Mouse (Mus musculus): Measurements from ENCODE around the gene Fmr1. TPM values are rescaled to one million over a fixed set of nuclear protein-coding genes. Genes with fewer than 3 reads are reported as not detected.
"Not testable (repeated sequence)": the region's sequence is repeated elsewhere in the genome, so short reads cannot be mapped to it uniquely, and the experiment has no call there.

Gene Fmr1
- total RNA-seq (2021), result 10 to 100 TPM; 64.3 to 68.6 TPM

- DNase-seq (ENCODE audit: extremely low spot score in 1 of 2, low spot score in 2 of 2), result peak; percentile 93 to 97
- intact Hi-C loops (cut with DNase I), result no loop called here
Observed at GRCm38 (mm10) chrX:68678333-68678740, at the start of gene Fmr1. Gene Fmr1, plus strand, starts transcription at chrX:68678541.

DNA sequence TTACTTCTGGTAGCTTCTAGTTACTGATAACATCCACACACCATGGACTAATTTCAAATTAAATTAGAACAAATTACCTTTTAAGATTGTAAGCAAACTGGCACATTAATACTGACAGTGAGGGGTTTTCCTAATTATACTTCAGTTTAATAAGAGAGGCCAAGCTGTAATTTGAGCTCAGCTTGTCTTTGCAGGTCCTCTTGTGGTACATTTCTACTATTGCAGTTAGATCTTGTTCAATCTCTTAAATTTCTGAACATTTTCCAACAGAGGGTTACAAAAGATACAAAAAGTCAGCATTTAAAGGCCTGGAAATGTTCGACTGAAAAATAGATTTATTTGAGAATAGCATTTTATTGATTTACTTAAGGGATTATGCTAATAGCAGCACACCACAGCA lies 36.7 kb upstream of the Fmr1 start:
- intact Hi-C loops (cut with DNase I), result no loop called here
- no peak for DNase-seq (ENCODE audit: extremely low spot score in 1 of 2, low spot score in 2 of 2)

GRCm38 (mm10) chrX:68645154-68645919 lies 33.0 kb upstream of the Fmr1 start:
- intact Hi-C loops (cut with DNase I), result no loop called here
- peak; percentile 51 to 54 for DNase-seq (ENCODE audit: extremely low spot score in 1 of 2, low spot score in 2 of 2)

DNA sequence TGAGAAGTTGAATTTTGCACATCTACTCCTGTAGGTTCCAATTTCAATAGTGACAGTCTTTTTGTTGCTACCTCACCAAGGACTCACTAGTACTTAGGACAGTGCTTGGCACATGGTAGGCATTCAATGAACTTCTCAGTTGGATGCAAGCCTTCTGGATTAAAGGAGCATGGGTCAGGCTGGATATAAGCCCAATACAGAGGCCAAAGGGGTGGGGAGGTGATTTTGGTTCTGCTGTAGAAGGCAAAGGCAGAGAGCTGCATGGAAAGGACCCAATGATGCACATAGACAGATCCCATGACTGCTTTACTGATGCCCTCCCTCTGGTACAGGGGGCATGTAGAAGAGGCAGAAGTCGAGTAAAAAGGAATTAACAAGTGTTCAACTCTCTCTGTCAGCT lies 833 bp upstream of the Fmr1 start:
- DNase-seq (ENCODE audit: extremely low spot score in 1 of 2, low spot score in 2 of 2), result no peak
- intact Hi-C loops (cut with DNase I), result no loop called here

GRCm38 (mm10) chrX:68678815-68679486 lies 610 bp downstream of the Fmr1 start:
- intact Hi-C loops (cut with DNase I), result no loop called here
- DNase-seq (ENCODE audit: extremely low spot score in 1 of 2, low spot score in 2 of 2), result peak in 1 of 2 experiments; percentile 39

GRCm38 (mm10) chrX:68684706-68685105 lies 6.4 kb downstream of the Fmr1 start:
- intact Hi-C loops (cut with DNase I), result no loop called here
- DNase-seq (ENCODE audit: extremely low spot score in 1 of 2, low spot score in 2 of 2), result no peak

DNA sequence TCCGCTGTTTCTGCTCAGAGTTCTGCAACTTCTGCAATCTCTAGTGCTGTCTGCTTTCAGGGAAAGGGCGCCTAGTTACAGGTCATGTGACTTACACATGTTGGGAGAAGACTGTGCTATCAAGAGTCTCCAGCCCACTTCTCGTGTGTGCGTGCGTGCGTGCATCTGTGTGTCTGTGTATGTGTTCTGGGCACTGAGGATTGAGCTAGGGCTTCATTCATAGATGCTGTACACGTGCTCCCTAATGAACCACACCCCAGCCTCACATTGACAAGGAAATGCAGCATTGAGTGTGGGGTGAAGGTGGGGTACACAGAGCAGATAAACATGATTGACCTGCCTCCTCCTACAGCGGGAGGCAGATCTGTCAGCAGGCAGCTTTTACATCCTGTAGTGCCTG lies 13.6 kb downstream of the Fmr1 start:
- intact Hi-C loops (cut with DNase I), result not testable (repeated sequence)

GRCm38 (mm10) chrX:68736902-68737301 lies 58.6 kb downstream of the Fmr1 start:
- no peak for DNase-seq (ENCODE audit: extremely low spot score in 1 of 2, low spot score in 2 of 2)
- intact Hi-C loops (cut with DNase I), result no loop called here

More for the DNA sequence above, 13.6 kb downstream of the Fmr1 start:
- not testable (repeated sequence) for DNase-seq (ENCODE audit: extremely low spot score in 1 of 2, low spot score in 2 of 2)

DNA sequence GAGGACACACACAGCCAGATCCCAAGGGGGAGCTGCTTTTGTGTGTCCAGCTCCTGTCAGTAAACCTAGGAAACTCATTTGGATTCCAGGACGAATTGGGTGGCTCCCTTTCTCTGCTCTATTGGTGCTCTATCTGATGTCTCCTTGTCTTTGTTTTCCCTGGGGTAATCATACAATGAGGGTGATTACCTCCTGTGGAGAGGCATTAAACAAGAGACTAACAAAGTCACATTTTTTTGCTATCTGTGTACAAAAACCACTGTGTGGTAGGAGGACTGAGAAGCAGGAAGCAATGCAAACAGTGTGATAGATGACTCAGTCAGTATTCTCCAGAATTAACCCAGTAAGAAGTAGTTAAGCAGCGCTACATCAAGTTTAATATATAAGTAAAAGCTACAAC lies 61.7 kb downstream of the Fmr1 start:
- DNase-seq (ENCODE audit: extremely low spot score in 1 of 2, low spot score in 2 of 2), result no peak
- intact Hi-C loops (cut with DNase I), result no loop called here

DNA sequence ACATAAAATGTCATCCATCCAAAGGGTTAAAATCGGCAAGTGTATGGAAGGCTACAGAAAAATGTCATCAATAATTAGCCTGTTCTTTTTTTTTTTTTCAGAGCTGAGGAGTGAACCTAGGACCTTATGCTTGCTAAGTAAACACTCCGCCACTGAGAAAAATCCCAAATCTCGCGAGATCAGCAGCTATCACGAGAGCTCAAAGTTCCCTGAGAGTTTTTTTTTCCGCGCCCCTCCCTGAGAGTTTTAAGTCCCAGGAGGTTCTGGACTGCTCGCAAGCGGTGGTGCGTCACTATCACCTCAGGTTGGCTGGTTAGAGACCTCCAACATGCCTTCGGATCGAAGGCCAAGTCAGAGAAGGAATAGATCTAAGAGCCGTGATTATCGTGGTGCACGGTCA lies 83.3 kb downstream of the Fmr1 start, which contains the start of gene Fmr1nb:
Gene Fmr1nb, plus strand, starts transcription at position 234 of the 400 bp plus-strand sequence.
- intact Hi-C loops (cut with DNase I), result no loop called here
- DNase-seq (ENCODE audit: extremely low spot score in 1 of 2, low spot score in 2 of 2), result no peak

Other genes starting within 250 kb of the Fmr1 start
- gene Fmr1nb, start 83.3 kb downstream of the Fmr1 start, total RNA-seq (2021), result 1 to 10 TPM in 1 of 2 experiments, not detected in 1; 1.1 TPM
- under 1 TPM; 0.32 to 0.47 TPM for gene Gm14698, start 142.6 kb downstream of the Fmr1 start, total RNA-seq (2021)
- not detected for gene Gm6812, start 214.5 kb downstream of the Fmr1 start, total RNA-seq (2021)